Mouse (Mus musculus): ENCODE measurements around the gene Ngly1. TPM values are rescaled to one million over a fixed set of nuclear protein-coding genes. Genes with fewer than 3 reads are reported as not detected.

Gene Ngly1
- polyA plus RNA-seq (2015; fragmentation: Nextera tagmentation; extraction: Ambion mirVana), result 37.8 and 38.7 TPM in 2 replicates

DNA sequence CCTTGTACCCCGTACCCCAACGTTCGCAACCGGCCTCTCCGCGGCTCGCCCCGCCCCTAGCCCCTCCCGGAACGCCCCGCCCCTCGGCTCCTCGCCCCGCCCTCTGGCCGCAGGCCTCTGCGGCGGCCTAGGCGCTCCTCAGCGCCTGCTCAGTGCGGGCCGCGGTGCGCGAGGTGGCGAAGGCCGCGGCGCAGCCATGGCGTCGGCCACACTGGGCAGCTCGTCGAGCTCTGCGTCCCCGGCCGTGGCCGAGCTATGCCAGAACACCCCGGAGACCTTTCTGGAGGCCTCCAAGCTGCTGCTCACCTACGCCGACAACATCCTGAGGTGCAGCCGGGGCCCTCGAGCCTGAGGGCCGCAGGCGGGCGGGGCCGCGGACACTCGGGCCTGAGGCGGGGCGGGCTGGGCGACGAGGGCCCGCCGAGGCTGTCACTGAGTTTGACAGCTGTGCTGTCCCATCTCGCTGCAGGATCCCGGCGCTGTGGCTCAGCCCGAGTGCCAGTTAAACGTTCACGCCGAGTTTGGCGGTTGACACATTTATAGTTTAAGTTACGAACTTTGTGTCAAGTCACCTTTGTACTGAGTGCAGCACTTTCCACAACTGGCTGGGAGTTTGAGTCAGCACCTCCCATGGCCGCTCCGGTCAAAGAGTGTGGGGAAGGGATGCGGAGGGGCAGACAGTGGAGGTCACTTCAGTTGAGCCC is at the start of gene Ngly1, which contains the start of gene Oxsm:
Ngly1 (plus strand) TSS at position 110 of the 704 bp plus-strand sequence.
Oxsm (minus strand) TSS at position 638 of the 704 bp plus-strand sequence.
- Histone ChIP-seq H3K4me1 (ENCODE audit: insufficient read depth, low read length) (peaks cover 9% of the 10 kb centered on the region), H3K27me3 (ENCODE audit: insufficient read depth, low read length) (no peaks in the 10 kb centered on the region), H3K4me2 (replicated peaks; ENCODE audit: low read depth, low read length) (peak within 1 kb of the TSS; percentile 72), H3K9ac (replicated peaks; ENCODE audit: low read length) (peak within 1 kb of the TSS; percentile 93), H3K27ac (ENCODE audit: low read length) (no peak within 1 kb of the TSS; the same call in none of the 2 replicates), H3K9me3 (ENCODE audit: low read length) (no peaks in the 10 kb centered on the region), H3K36me3 (ENCODE audit: insufficient read depth, low read length) (no peaks in the 10 kb centered on the region), H3K4me3 (ENCODE audit: low read length) (peak within 1 kb of the TSS; percentile 66)
- under 1% methylated on average over 61 of the region's 65 CpGs for WGBS
- peak; percentile 100 for ATAC-seq (ENCODE audit: low FRiP score, low TSS enrichment)

DNA sequence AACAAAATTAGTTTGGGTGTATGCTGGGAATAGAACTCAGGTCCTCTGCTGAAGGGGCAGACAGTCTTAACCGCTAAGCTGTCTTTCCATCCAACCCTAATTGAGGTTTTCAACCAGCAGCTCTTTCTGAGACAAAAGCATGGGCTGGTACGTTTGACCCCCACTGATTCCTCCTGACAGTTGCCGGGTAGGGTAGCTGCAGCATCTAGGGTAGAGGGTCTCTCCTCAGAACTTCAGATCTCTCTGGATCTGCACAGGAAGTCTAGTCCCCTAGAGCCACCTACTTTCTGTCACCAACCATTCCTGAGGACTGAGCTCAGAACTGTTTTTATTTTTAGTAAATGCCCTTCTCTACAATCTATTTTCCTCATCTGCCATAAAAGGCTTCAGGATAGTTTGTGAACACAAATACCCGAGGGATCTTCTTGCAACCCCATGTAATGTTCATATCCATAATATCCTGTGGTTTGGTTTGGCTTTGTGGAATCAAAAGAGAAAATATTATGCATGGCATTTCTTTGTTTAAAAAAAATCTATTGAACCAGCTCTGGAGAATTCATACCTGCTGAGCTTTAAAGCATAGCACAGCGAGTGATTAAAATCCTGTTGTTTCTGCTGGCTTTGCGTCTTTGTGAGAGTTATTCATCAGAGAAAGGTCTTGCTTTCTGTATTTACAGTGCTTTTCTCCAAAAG is 48.7 kb upstream of the Ngly1 start:
- no peaks in the 10 kb centered on the region for H3K36me3 ChIP-seq (ENCODE audit: insufficient read depth, low read length)
- no peak overlapping the region for H3K9ac ChIP-seq (replicated peaks; ENCODE audit: low read length)
- WGBS, result 50% methylated on average over 6 of the region's 6 CpGs
- ATAC-seq (ENCODE audit: low FRiP score, low TSS enrichment), result no peak
- H3K4me1 ChIP-seq (ENCODE audit: insufficient read depth, low read length), result no peaks in the 10 kb centered on the region
- no peak overlapping the region for H3K4me2 ChIP-seq (replicated peaks; ENCODE audit: low read depth, low read length)
- H3K4me3 ChIP-seq (ENCODE audit: low read length), result no peak overlapping the region
- H3K27ac ChIP-seq (ENCODE audit: low read length), result no peak overlapping the region
- no peaks in the 10 kb centered on the region for H3K27me3 ChIP-seq (ENCODE audit: insufficient read depth, low read length)
- H3K9me3 ChIP-seq (ENCODE audit: low read length), result no peaks in the 10 kb centered on the region

DNA sequence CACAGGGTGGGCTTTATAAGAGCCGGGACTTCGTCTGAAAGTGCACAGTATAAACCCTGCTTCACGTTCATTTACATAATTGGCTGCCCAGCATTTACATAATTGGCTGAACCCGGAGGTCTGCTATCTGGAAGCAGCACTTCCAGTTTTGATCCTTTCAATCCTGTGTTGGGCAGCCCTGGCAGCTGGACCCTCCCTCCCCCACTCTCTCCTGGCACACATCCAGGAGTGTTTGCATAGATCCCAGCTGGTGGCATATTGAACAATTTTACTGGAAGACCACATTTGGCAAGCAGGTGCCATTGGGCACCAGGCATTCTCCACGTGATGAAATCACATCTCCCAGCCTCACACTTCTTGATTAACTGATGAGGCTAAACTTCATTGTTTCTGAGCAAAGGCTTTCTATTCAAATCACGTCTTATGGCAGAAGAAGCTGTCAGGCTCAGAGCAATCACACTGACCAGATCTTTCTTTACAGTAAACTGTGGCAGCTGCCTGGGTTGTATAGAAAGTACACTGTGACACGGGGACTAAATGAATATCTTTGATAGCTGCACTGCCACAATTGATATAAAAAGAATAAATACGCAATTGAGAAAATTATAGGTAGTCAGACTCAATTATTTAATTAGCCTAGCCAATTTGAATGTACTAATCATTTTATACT is 48.0 kb upstream of the Ngly1 start:
- Histone ChIP-seq H3K9ac (replicated peaks; ENCODE audit: low read length) (no peak overlapping the region), H3K4me1 (ENCODE audit: insufficient read depth, low read length) (no peaks in the 10 kb centered on the region), H3K27me3 (ENCODE audit: insufficient read depth, low read length) (no peaks in the 10 kb centered on the region), H3K9me3 (ENCODE audit: low read length) (no peaks in the 10 kb centered on the region), H3K36me3 (ENCODE audit: insufficient read depth, low read length) (no peaks in the 10 kb centered on the region), H3K4me3 (ENCODE audit: low read length) (no peak overlapping the region), H3K4me2 (replicated peaks; ENCODE audit: low read depth, low read length) (no peak overlapping the region), H3K27ac (ENCODE audit: low read length) (no peak overlapping the region)
- WGBS, result 46% methylated on average over 8 of the region's 8 CpGs
- peak; percentile 39 for ATAC-seq (ENCODE audit: low FRiP score, low TSS enrichment)

DNA sequence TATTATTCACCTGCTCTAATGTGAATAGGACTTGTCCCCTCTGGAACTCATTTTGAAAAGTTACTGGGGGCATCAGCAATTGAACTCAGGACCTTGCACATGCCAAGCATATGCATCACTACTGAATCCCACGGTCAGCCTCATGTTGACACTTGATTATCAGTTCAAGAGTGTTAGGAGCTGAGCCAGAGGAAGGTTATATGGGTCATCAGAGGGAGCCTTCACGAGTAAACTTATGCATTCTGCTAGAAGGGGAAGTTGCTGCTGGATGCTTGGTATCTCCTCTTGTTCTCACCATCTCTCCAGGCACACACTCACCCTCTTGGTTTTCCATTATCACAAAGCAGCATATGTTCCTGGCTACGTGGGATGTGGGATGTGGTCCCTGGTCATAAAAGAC is 47.4 kb upstream of the Ngly1 start:
- H3K9me3 ChIP-seq (ENCODE audit: low read length), result no peaks in the 10 kb centered on the region
- no peak overlapping the region for H3K4me3 ChIP-seq (ENCODE audit: low read length)
- H3K4me2 ChIP-seq (replicated peaks; ENCODE audit: low read depth, low read length), result no peak overlapping the region
- H3K4me1 ChIP-seq (ENCODE audit: insufficient read depth, low read length), result no peaks in the 10 kb centered on the region
- 36% methylated on average over 3 of the region's 3 CpGs for WGBS
- H3K27me3 ChIP-seq (ENCODE audit: insufficient read depth, low read length), result no peaks in the 10 kb centered on the region
- no peaks in the 10 kb centered on the region for H3K36me3 ChIP-seq (ENCODE audit: insufficient read depth, low read length)
- H3K27ac ChIP-seq (ENCODE audit: low read length), result no peak overlapping the region
- no peak overlapping the region for H3K9ac ChIP-seq (replicated peaks; ENCODE audit: low read length)
- ATAC-seq (ENCODE audit: low FRiP score, low TSS enrichment), result no peak

DNA sequence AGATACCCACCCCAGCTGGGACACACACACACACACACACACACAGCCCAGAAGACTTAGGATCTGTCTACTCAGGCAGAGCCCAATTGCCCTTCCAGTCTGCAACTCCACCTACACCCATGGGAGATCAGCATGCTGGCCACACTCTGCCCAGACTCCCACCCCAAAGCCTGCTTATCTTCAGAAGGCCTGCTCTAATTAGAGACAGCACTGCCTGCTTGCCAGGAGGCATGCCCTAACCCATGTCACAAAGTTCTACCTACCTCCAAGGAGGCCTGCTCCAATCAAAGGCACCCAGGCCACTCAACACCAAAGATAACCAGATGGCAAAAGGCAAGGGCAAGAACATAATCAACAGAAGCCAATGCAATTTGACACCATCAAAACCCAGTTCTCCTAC is 41.4 kb upstream of the Ngly1 start:
- Histone ChIP-seq H3K36me3 (ENCODE audit: insufficient read depth, low read length) (no peaks in the 10 kb centered on the region), H3K27me3 (ENCODE audit: insufficient read depth, low read length) (no peaks in the 10 kb centered on the region), H3K9ac (replicated peaks; ENCODE audit: low read length) (no peak overlapping the region), H3K4me3 (ENCODE audit: low read length) (no peak overlapping the region), H3K27ac (ENCODE audit: low read length) (no peak overlapping the region), H3K4me1 (ENCODE audit: insufficient read depth, low read length) (no peaks in the 10 kb centered on the region), H3K9me3 (ENCODE audit: low read length) (no peaks in the 10 kb centered on the region), H3K4me2 (replicated peaks; ENCODE audit: low read depth, low read length) (no peak overlapping the region)
- no peak for ATAC-seq (ENCODE audit: low FRiP score, low TSS enrichment)

DNA sequence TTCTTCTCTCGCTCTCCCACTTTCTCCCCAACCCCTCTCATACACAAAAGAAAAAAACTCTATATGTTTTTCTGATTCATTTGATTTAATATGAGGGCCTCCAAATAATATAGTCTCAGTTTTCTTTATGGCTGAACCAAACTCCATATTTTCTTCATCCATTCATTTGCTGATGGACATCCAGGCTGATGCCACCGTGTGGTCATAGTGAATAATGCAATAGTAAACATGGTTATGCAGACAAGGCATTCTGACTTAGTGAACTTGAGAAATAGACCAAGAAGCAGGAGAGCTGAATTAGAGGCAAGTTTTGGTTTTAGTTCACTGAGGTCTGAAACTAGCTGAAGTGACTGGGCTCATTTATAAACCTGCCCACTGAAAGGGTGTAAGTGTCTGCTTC is 30.1 kb upstream of the Ngly1 start:
- Histone ChIP-seq H3K4me1 (ENCODE audit: insufficient read depth, low read length) (no peaks in the 10 kb centered on the region), H3K4me3 (ENCODE audit: low read length) (no peak overlapping the region), H3K36me3 (ENCODE audit: insufficient read depth, low read length) (no peaks in the 10 kb centered on the region), H3K9ac (replicated peaks; ENCODE audit: low read length) (no peak overlapping the region), H3K27ac (ENCODE audit: low read length) (no peak overlapping the region), H3K9me3 (ENCODE audit: low read length) (no peaks in the 10 kb centered on the region), H3K27me3 (ENCODE audit: insufficient read depth, low read length) (no peaks in the 10 kb centered on the region), H3K4me2 (replicated peaks; ENCODE audit: low read depth, low read length) (no peak overlapping the region)
- no peak for ATAC-seq (ENCODE audit: low FRiP score, low TSS enrichment)
- 56% methylated on average over 2 of the region's 2 CpGs for WGBS

DNA sequence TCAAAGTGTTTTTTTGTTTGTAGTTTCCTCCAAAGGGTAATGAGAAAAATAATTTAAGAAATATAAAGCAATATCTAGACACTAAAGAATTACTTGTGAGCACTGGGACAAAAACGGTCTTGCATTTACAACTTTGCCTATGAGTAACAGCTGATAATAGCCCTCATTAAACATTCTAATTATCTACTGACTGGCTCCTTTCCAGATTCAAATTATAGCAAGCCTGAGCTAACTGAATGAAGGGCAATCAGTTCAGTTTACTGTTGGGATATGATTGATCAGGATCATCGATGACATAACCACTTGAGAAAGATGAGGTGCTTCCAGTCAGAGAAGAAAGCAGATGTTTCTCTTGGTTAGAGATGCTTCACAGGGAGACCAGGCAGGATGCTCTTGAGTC is 19.7 kb upstream of the Ngly1 start:
- H3K4me1 ChIP-seq (ENCODE audit: insufficient read depth, low read length), result no peaks in the 10 kb centered on the region
- H3K9me3 ChIP-seq (ENCODE audit: low read length), result 0 out of 2 replicates have a peak, but pooled peaks cover 3% of the 10 kb centered on the region
- H3K4me3 ChIP-seq (ENCODE audit: low read length), result no peak overlapping the region
- ATAC-seq (ENCODE audit: low FRiP score, low TSS enrichment), result no peak
- no peak overlapping the region for H3K9ac ChIP-seq (replicated peaks; ENCODE audit: low read length)
- H3K4me2 ChIP-seq (replicated peaks; ENCODE audit: low read depth, low read length), result no peak overlapping the region
- no peaks in the 10 kb centered on the region for H3K27me3 ChIP-seq (ENCODE audit: insufficient read depth, low read length)
- no peaks in the 10 kb centered on the region for H3K36me3 ChIP-seq (ENCODE audit: insufficient read depth, low read length)
- WGBS, result 76% methylated on average over 2 of the region's 2 CpGs
- no peak overlapping the region for H3K27ac ChIP-seq (ENCODE audit: low read length)

DNA sequence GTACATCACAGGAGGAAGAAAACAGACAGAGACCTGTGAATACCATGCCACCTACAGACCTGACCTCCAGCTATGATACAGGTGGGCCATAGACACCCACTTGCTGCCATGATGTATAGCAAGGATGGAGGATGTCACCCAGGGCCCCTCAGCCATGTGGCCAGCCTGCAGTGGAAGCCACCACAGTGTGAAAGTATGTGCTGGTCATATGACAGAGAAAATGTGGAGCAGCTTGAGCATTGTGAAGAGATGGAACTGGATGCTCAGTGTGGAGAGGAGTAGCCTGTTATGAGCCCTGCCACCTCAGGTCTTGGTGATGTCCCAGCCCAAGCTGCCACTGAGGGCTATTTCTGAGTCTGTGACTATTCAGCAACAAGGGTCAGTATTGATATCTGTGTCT is 18.5 kb upstream of the Ngly1 start:
- Histone ChIP-seq H3K27me3 (ENCODE audit: insufficient read depth, low read length) (no peaks in the 10 kb centered on the region), H3K27ac (ENCODE audit: low read length) (no peak overlapping the region), H3K9me3 (ENCODE audit: low read length) (0 out of 2 replicates have a peak, but pooled peaks cover 3% of the 10 kb centered on the region), H3K36me3 (ENCODE audit: insufficient read depth, low read length) (no peaks in the 10 kb centered on the region), H3K4me1 (ENCODE audit: insufficient read depth, low read length) (no peaks in the 10 kb centered on the region), H3K9ac (replicated peaks; ENCODE audit: low read length) (no peak overlapping the region), H3K4me2 (replicated peaks; ENCODE audit: low read depth, low read length) (no peak overlapping the region), H3K4me3 (ENCODE audit: low read length) (no peak overlapping the region)
- no peak for ATAC-seq (ENCODE audit: low FRiP score, low TSS enrichment)

DNA sequence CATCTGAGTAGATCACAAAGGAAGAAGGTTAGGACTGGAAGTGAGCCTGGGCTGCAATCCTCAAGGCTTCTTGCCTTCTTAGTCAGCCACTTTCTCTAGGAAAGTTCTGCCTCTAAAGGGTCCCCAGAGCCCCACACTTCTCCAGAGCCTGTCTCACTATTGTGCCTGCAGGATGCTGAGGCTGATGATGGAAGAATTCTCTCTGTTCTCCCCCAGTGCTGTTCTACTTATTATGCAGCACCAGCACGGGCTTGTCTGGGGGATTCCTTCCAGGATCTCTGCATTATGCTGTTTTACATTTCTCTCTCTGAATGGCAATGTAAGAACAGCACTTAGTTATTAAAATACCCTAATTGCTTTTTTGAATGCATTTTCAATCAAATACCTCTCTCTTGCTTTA is 15.6 kb upstream of the Ngly1 start:
- H3K9me3 ChIP-seq (ENCODE audit: low read length), result 0 out of 2 replicates have a peak, but pooled peaks cover 4% of the 10 kb centered on the region
- WGBS, result 61% methylated on average over 1 of the region's 1 CpGs

More for the DNA sequence above, 15.6 kb upstream of the Ngly1 start:
- Histone ChIP-seq H3K36me3 (ENCODE audit: insufficient read depth, low read length) (no peaks in the 10 kb centered on the region), H3K27ac (ENCODE audit: low read length) (no peak overlapping the region), H3K4me1 (ENCODE audit: insufficient read depth, low read length) (no peaks in the 10 kb centered on the region), H3K27me3 (ENCODE audit: insufficient read depth, low read length) (no peaks in the 10 kb centered on the region), H3K9ac (replicated peaks; ENCODE audit: low read length) (no peak overlapping the region), H3K4me2 (replicated peaks; ENCODE audit: low read depth, low read length) (no peak overlapping the region), H3K4me3 (ENCODE audit: low read length) (no peak overlapping the region)
- no peak for ATAC-seq (ENCODE audit: low FRiP score, low TSS enrichment)
